Mouse (Mus musculus) kidney, postnatal 36 days (tissue): ENCODE data around the gene Mid1.
"Not testable (repeated sequence)": the region's sequence is repeated elsewhere in the genome, so short reads cannot be mapped to it uniquely, and the experiment has no call there.

ENCODE experiments used
- DNase-seq, 2 experiments: peaks; one replicate each; pipeline ENCODE4 v3.0.0; 2021 to 2022; ENCODE audit warnings: mixed read lengths in 2 of 2

Mid1 gene

DNA sequence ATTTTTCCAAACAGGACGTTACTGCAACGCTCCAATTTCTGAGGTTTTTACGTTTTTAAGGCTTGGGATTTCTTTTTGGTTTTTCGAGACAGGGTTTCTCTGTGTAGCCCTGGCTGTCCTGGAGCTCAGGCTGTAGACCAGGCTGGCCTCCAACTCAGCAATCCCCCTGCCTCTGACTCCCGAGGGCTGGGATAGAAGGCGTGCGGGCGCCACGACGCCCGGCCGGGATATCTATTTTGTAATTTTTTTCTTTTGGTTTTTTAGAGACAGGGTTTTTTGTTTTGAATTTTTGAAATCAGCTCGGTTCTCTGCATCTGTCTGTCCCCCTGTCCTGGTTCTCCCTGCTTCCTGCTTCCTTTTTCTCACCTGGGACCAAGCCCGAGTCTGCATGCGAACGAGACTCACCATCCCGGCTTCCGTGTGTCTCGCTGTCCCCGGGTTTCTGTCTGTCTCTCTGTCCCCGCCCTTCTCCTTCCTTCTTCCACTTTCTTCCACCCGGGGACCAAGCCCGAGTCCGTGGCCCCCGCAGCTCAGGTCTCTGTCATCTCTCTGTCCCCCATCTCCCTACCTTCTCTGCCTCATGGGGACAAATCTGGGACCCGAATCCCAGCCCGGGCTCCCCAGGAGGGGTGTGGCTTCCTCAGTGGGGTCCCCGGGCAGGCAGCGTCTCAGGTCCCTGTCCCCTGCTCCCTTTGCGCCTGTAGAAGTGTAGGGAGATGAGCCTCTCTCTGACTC, 334.4 kb downstream of the Mid1 start:
- DNase-seq: not testable (repeated sequence)

- peak; percentile 94 to 97 for DNase-seq
Observed at GRCm38 (mm10) chrX:170019954-170020689, 335.1 kb downstream of the Mid1 start.

DNA sequence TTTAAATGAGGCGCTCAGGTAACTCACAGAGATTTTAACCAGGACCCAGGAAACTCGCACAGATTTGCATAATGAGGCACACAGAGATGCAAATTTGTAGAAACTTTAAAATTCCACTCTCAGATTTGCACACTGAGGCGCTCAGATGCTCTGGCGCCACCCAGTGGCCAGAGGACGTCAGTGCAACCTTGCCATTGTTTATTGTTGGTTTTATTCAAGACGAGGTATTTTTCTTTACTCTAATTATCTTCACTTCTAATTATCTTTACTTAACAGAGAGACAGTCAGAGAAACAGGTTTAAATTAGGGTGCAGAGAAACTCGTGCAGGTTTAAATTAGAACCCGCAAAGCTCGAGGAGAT, 335.7 kb downstream of the Mid1 start:
- DNase-seq: peak; percentile 67 to 79

DNA sequence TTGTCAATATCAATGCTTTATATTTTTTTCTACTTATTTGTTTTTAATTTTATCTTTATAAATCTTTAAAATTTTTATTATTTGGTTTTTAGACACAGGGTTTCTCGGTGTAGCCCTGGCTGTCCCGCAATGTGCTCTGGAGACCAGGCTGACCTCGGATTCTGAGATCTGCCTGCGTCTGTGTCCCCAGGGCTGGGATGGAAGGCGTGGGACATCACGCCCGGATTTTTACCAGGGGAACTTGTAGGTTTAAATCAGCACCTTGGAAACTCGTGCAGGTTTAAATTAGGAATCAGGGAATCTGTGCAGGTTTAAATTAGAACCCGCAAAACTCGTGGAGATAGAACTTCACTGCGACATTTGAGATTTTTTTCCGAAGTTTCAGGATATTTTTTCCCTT, 336.2 kb downstream of the Mid1 start:
- not testable (repeated sequence) for DNase-seq

DNA sequence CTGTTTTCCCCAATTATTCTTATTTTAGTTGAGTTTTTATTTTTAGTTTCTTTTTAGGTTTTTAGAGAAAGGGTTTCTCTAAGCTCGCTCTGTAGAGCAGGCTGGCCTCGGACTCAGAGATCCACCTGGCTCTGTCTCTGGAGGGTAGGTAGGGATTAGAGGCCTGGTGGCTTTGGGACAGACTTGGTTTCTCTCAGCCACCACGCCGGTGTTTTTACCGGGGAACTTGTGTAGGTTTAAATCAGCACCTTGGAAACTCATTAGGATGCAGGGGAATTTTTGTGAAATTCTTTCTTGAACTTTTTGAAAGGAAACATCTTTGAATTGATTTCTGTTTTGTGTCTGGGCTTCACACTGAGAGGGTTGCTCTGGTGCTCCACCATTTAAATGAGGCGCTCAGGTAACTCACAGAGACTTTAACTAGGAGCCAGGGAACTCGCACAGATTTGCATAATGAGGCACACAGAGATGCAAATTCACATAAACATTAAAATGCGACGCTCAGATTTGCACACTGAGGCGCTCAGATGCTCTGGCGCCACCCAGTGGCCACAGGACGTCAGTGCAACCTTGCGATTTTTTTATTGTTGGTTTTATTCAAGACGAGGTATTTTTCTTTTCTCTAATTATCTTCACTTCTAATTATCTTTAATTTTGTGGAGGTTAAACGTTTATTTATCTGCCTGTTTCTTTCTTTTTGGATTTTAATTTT, 336.9 kb downstream of the Mid1 start:
- DNase-seq: peak; percentile 61 to 71
